Mouse (Mus musculus) left cerebral cortex, adult 9 months (tissue): ENCODE data around the gene Slc25a18.
A peak's percentile ranks its signal among the peaks of the same experiment; 100 is the strongest.
"Not testable (repeated sequence)": the region's sequence is repeated elsewhere in the genome, so short reads cannot be mapped to it uniquely, and the experiment has no call there.

Experiments
- DNase-seq, 2 experiments: peaks; one replicate each; pipeline ENCODE4 v3.0.0; 2022; ENCODE audit warnings: low spot score in 2 of 2

Gene Slc25a18

GRCm38 (mm10) chr6:120796111-120796510 lies 22.7 kb downstream of the Slc25a18 start:
- DNase-seq, result peak; percentile 68 to 71

- DNase-seq, result peak; percentile 56 to 57
These were observed 24.6 kb downstream of the Slc25a18 start for GRCm38 (mm10) chr6:120798019-120798418.

- DNase-seq, result no peak
These were observed 25.5 kb downstream of the Slc25a18 start for GRCm38 (mm10) chr6:120798905-120799304.

- no peak for DNase-seq
These were observed 26.2 kb downstream of the Slc25a18 start for GRCm38 (mm10) chr6:120799581-120800041.

- no peak for DNase-seq
These were observed 33.8 kb downstream of the Slc25a18 start for GRCm38 (mm10) chr6:120806999-120807737.

GRCm38 (mm10) chr6:120807738-120808081 lies 34.3 kb downstream of the Slc25a18 start:
- DNase-seq, result no peak

- DNase-seq, result not testable (repeated sequence)
These were observed 38.6 kb downstream of the Slc25a18 start for GRCm38 (mm10) chr6:120811999-120812398.

GRCm38 (mm10) chr6:120819294-120819693 lies 45.9 kb downstream of the Slc25a18 start:
- DNase-seq, result no peak

GRCm38 (mm10) chr6:120820144-120820543 lies 46.8 kb downstream of the Slc25a18 start:
- DNase-seq, result no peak

GRCm38 (mm10) chr6:120820941-120821340 lies 47.6 kb downstream of the Slc25a18 start:
- no peak for DNase-seq

- DNase-seq, result no peak
These were observed 48.3 kb downstream of the Slc25a18 start for GRCm38 (mm10) chr6:120821715-120822114.

- DNase-seq, result peak; percentile 73 to 93
These were observed 49.0 kb downstream of the Slc25a18 start, which contains the start of gene Atp6v1e1 for GRCm38 (mm10) chr6:120822307-120822928. Gene Atp6v1e1 (minus strand): TSS chr6:120822793.

GRCm38 (mm10) chr6:120822937-120823614 lies 49.7 kb downstream of the Slc25a18 start:
- DNase-seq, result no peak

GRCm38 (mm10) chr6:120830056-120830455 lies 56.7 kb downstream of the Slc25a18 start:
- DNase-seq, result no peak

GRCm38 (mm10) chr6:120830866-120831608 lies 57.7 kb downstream of the Slc25a18 start:
- DNase-seq, result no peak

GRCm38 (mm10) chr6:120832097-120832496 lies 58.7 kb downstream of the Slc25a18 start:
- DNase-seq, result no peak

GRCm38 (mm10) chr6:120834766-120835321 lies 61.5 kb downstream of the Slc25a18 start:
- no peak for DNase-seq

GRCm38 (mm10) chr6:120835474-120836374 lies 62.3 kb downstream of the Slc25a18 start, which contains the start of gene Bcl2l13:
Gene Bcl2l13 (plus strand): TSS chr6:120836212.
- DNase-seq, result peak; percentile 75 to 95

GRCm38 (mm10) chr6:120836389-120837151 lies 63.2 kb downstream of the Slc25a18 start:
- peak in 1 of 2 experiments; percentile 14 for DNase-seq

GRCm38 (mm10) chr6:120837152-120837530 lies 63.8 kb downstream of the Slc25a18 start:
- DNase-seq, result no peak
